Mouse (Mus musculus): ENCODE measurements around the gene Ints5.

DNA sequence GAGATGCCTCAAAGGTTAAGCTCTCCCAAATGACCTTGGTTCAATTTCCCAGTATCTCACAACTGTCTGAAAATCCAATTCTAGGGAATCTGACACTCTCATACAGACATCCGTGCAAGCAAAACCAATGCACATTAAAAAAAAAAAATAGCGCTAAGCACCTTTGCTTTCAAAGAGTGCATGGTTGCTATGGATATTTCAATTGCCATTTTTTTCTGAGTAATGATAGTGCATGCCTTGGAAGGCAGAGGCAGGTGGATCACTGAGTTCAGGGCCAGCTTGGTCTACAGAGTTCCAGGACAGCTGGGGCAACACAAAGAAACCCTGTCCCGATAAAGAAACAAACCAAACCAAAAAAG, 11.8 kb upstream of the Ints5 start:
- TF ChIP-seq CTCF (IDR thresholded peaks at IDR 0.05; ENCODE audit: low read depth, low read length): no peak
- no peak for TF ChIP-seq POLR2A (IDR thresholded peaks at IDR 0.05; ENCODE audit: extremely low read depth, insufficient read depth, low read length)

All from liver, adult 2 months (tissue).